Mouse (Mus musculus): Measurements from ENCODE around the gene Klf16. TPM values are rescaled to one million over a fixed set of nuclear protein-coding genes. Genes with fewer than 3 reads are reported as not detected.

Klf16 gene
- total and polyA plus RNA-seq, 3 experiments: 4.0 to 5.5 (median 4.4) TPM

GRCm38 (mm10) chr10:80538710-80539394 is 38.3 kb downstream of the Klf16 start, which contains the start of gene Atp8b3:
TSS of gene Atp8b3 (minus strand) at chr10:80539124.
- no peak for TF ChIP-seq POLR2A (IDR thresholded peaks at IDR 0.05; ENCODE audit: insufficient read depth, low read depth, low read length)
- peak; percentile 22; the same call in 1 of the 2 replicates for TF ChIP-seq CTCF (IDR thresholded peaks at IDR 0.05)
- no peak for TF ChIP-seq EP300 (IDR thresholded peaks at IDR 0.05; ENCODE audit: insufficient read depth, low read depth, low read length)
- 5% methylated on average over 30 of the region's 30 CpGs for WGBS
- DNase-seq: peak; percentile 52 to 74

GRCm38 (mm10) chr10:80538180-80538579 is 38.9 kb downstream of the Klf16 start:
- H3K27me3 ChIP-seq (ENCODE audit: control insufficient read depth, insufficient read depth, low read length): no peaks in the 10 kb centered on the region
- TF ChIP-seq CTCF (IDR thresholded peaks at IDR 0.05) (no peak), POLR2A (IDR thresholded peaks at IDR 0.05; ENCODE audit: insufficient read depth, low read depth, low read length) (no peak), EP300 (IDR thresholded peaks at IDR 0.05; ENCODE audit: insufficient read depth, low read depth, low read length) (no peak)
- no peak overlapping the region for H3K4me3 ChIP-seq
- WGBS: 45% methylated on average over 5 of the region's 5 CpGs
- DNase-seq: no peak
- no peaks in the 10 kb centered on the region for H3K79me2 ChIP-seq (replicated peaks; ENCODE audit: control insufficient read depth, insufficient read depth, low read length)
- H3K27ac ChIP-seq: no peak overlapping the region
- no peaks in the 10 kb centered on the region; the same call in 1 of the 2 replicates for H3K4me1 ChIP-seq (ENCODE audit: control insufficient read depth, insufficient read depth, low read length)
- intact Hi-C loops (cut with DNase I): no loop called here
- no peak overlapping the region for H3K9ac ChIP-seq (ENCODE audit: low read depth, low read length)
- no peaks in the 10 kb centered on the region for H3K36me3 ChIP-seq (ENCODE audit: control insufficient read depth, insufficient read depth, low read length)

More at GRCm38 (mm10) chr10:80538710-80539394, 38.3 kb downstream of the Klf16 start, which contains the start of gene Atp8b3:
- Histone ChIP-seq H3K27ac (no peak within 1 kb of the TSS), H3K27me3 (ENCODE audit: control insufficient read depth, insufficient read depth, low read length) (no peaks in the 10 kb centered on the region), H3K4me3 (no peak within 1 kb of the TSS), H3K36me3 (ENCODE audit: control insufficient read depth, insufficient read depth, low read length) (no peaks in the 10 kb centered on the region), H3K9ac (ENCODE audit: low read depth, low read length) (no peak within 1 kb of the TSS), H3K4me1 (ENCODE audit: control insufficient read depth, insufficient read depth, low read length) (no peaks in the 10 kb centered on the region; the same call in 1 of the 2 replicates), H3K79me2 (replicated peaks; ENCODE audit: control insufficient read depth, insufficient read depth, low read length) (no peaks in the 10 kb centered on the region)
- intact Hi-C loops (cut with DNase I): no loop called here

- H3K36me3 ChIP-seq (ENCODE audit: control insufficient read depth, insufficient read depth, low read length): no peaks in the 10 kb centered on the region
- DNase-seq: no peak
- WGBS: 26% methylated on average over 13 of the region's 13 CpGs
- intact Hi-C loops (cut with DNase I): no loop called here
- H3K4me3 ChIP-seq: no peak overlapping the region
- no peak for TF ChIP-seq POLR2A (IDR thresholded peaks at IDR 0.05; ENCODE audit: insufficient read depth, low read depth, low read length)
- no peak for TF ChIP-seq CTCF (IDR thresholded peaks at IDR 0.05)
- TF ChIP-seq EP300 (IDR thresholded peaks at IDR 0.05; ENCODE audit: insufficient read depth, low read depth, low read length): no peak
- H3K27me3 ChIP-seq (ENCODE audit: control insufficient read depth, insufficient read depth, low read length): no peaks in the 10 kb centered on the region
- H3K9ac ChIP-seq (ENCODE audit: low read depth, low read length): no peak overlapping the region
- no peaks in the 10 kb centered on the region for H3K79me2 ChIP-seq (replicated peaks; ENCODE audit: control insufficient read depth, insufficient read depth, low read length)
- H3K4me1 ChIP-seq (ENCODE audit: control insufficient read depth, insufficient read depth, low read length): no peaks in the 10 kb centered on the region; the same call in 1 of the 2 replicates
- H3K27ac ChIP-seq: no peak overlapping the region
Measured at GRCm38 (mm10) chr10:80535711-80536110, 41.4 kb downstream of the Klf16 start.

GRCm38 (mm10) chr10:80535071-80535470 is 42.0 kb downstream of the Klf16 start:
- Histone ChIP-seq H3K79me2 (replicated peaks; ENCODE audit: control insufficient read depth, insufficient read depth, low read length) (no peaks in the 10 kb centered on the region), H3K36me3 (ENCODE audit: control insufficient read depth, insufficient read depth, low read length) (no peaks in the 10 kb centered on the region), H3K27ac (no peak overlapping the region), H3K4me3 (no peak overlapping the region), H3K4me1 (ENCODE audit: control insufficient read depth, insufficient read depth, low read length) (no peaks in the 10 kb centered on the region), H3K9ac (ENCODE audit: low read depth, low read length) (no peak overlapping the region), H3K27me3 (ENCODE audit: control insufficient read depth, insufficient read depth, low read length) (no peaks in the 10 kb centered on the region)
- 9% methylated on average over 14 of the region's 14 CpGs for WGBS
- TF ChIP-seq CTCF (IDR thresholded peaks at IDR 0.05): no peak
- no peak for TF ChIP-seq POLR2A (IDR thresholded peaks at IDR 0.05; ENCODE audit: insufficient read depth, low read depth, low read length)
- DNase-seq: no peak
- intact Hi-C loops (cut with DNase I): no loop called here

GRCm38 (mm10) chr10:80533704-80534103 is 43.4 kb downstream of the Klf16 start:
- no peak for DNase-seq
- Histone ChIP-seq H3K27ac (no peak overlapping the region), H3K36me3 (ENCODE audit: control insufficient read depth, insufficient read depth, low read length) (no peaks in the 10 kb centered on the region), H3K9ac (ENCODE audit: low read depth, low read length) (no peak overlapping the region), H3K4me1 (ENCODE audit: control insufficient read depth, insufficient read depth, low read length) (no peaks in the 10 kb centered on the region), H3K27me3 (ENCODE audit: control insufficient read depth, insufficient read depth, low read length) (no peaks in the 10 kb centered on the region), H3K4me3 (no peak overlapping the region), H3K79me2 (replicated peaks; ENCODE audit: control insufficient read depth, insufficient read depth, low read length) (no peaks in the 10 kb centered on the region)
- intact Hi-C loops (cut with DNase I): no loop called here
- TF ChIP-seq CTCF (IDR thresholded peaks at IDR 0.05) (no peak), POLR2A (IDR thresholded peaks at IDR 0.05; ENCODE audit: insufficient read depth, low read depth, low read length) (no peak), EP300 (IDR thresholded peaks at IDR 0.05; ENCODE audit: insufficient read depth, low read depth, low read length) (no peak)
- WGBS: 13% methylated on average over 7 of the region's 7 CpGs

DNA sequence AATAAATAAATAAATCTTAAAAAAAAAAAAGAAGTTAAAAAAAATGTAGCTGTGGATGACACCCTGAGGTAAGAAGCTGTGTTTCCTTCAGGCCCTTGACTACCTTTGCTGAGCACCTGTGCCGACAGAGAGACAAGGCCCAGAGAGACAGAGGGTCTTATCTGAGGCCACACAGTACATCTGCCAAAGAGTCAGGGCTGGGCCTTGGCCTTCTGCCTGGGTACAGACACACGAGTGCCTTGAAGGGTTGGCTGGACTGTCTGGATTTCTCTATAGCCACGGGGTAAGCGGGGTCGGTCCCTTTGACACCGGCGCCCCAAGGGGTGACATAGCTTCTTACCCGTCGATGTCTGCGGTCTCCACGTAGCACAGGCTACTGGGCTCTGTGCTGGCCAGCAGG is 44.3 kb downstream of the Klf16 start:
- intact Hi-C loops (cut with DNase I): no loop called here
- no peaks in the 10 kb centered on the region for H3K36me3 ChIP-seq (ENCODE audit: control insufficient read depth, insufficient read depth, low read length)
- H3K79me2 ChIP-seq (replicated peaks; ENCODE audit: control insufficient read depth, insufficient read depth, low read length): no peaks in the 10 kb centered on the region
- no peak overlapping the region for H3K4me3 ChIP-seq
- no peak for TF ChIP-seq POLR2A (IDR thresholded peaks at IDR 0.05; ENCODE audit: insufficient read depth, low read depth, low read length)
- no peak for TF ChIP-seq EP300 (IDR thresholded peaks at IDR 0.05; ENCODE audit: insufficient read depth, low read depth, low read length)
- TF ChIP-seq CTCF (IDR thresholded peaks at IDR 0.05): no peak
- no peak overlapping the region for H3K9ac ChIP-seq (ENCODE audit: low read depth, low read length)
- WGBS: 81% methylated on average over 11 of the region's 11 CpGs
- H3K27me3 ChIP-seq (ENCODE audit: control insufficient read depth, insufficient read depth, low read length): no peaks in the 10 kb centered on the region
- no peak for DNase-seq
- no peaks in the 10 kb centered on the region for H3K4me1 ChIP-seq (ENCODE audit: control insufficient read depth, insufficient read depth, low read length)
- H3K27ac ChIP-seq: no peak overlapping the region

Measured in heart, adult 2 months (tissue).